Mouse (Mus musculus) olfactory bulb, adult 2 months (tissue): ENCODE results near the gene Cdc6.

Experiments
- CTCF ChIP-seq: fragments of 200-500 bp; IDR thresholded peaks from 2 replicates; pipeline ENCODE4 v1.5.1; 2012; ENCODE audit warnings: low read depth, mild to moderate bottlenecking, low read length, moderate library complexity; ENCODE audit not compliant: insufficient read depth
- POLR2A ChIP-seq: fragments of 200-500 bp; IDR thresholded peaks from 2 replicates; pipeline ENCODE4 v1.6.1; 2012; ENCODE audit warnings: mild to moderate bottlenecking, low read depth, low read length, moderate library complexity; ENCODE audit not compliant: insufficient read depth

GRCm38 (mm10) chr11:98939953-98940641 is 32.5 kb downstream of the Cdc6 start:
- TF ChIP-seq POLR2A (no peak), CTCF (no peak)
